Mouse (Mus musculus) liver, postnatal 0 days (tissue): Measurements from ENCODE around the gene Mul1.
A peak's percentile ranks its signal among the peaks of the same experiment; 100 is the strongest.

Experiments
- CTCF ChIP-seq: sonication (generic); IDR thresholded peaks from 2 replicates; pipeline ENCODE4 v1.5.1; 2016; ENCODE audit warnings: antibody characterized with exemption, low read depth
- EP300 ChIP-seq: IDR thresholded peaks from 2 replicates; pipeline ENCODE4 v1.6.1; 2016; ENCODE audit warnings: antibody characterized with exemption, low read depth, mild to moderate bottlenecking

DNA sequence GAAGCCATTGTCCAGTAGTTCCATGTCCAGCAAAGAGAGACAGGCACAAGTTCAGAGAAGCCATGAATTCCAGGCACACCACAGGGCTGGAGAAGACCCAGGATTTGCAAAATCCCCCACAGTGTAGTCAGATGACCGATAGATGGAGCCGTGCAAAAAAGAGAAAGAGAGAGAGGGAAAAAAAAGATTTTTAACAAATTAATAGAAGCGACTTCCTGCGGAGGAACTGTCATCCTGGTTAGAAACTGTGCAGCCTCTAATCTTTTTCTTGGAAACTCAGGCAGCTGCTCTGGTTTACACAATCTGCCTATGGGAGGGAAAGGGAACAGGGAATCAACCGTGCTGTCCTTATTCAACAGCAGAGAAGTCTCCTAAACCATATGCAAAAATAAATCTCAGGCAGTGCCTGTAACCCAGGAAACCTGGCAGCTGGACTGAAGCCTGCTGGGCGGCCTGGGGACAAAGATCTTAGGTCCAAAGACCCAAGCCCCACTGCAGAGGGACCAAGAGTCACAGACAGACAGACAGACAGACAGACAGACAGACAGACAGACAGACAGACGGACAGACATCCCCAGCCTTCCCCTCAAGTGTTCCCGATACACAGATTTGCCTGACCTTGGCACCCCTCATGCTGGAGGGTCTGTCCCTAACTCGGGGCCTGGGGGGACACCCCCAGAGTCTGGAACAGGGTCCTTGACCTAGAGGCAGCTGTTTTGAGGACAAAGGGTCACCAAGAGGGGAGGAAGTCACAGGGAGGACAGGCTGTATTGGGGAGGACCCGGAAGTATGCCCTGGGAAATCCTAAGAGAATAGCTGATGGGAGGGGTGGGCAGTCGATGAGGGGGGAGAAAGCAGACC is 28.7 kb downstream of the Mul1 start:
- TF ChIP-seq CTCF (peak; percentile 43; the same call in 1 of the 2 replicates), EP300 (no peak)
